Mouse (Mus musculus) brain, embryonic 14.5 days (tissue): Measurements from ENCODE around the gene Slco3a1.

Source experiments
- CTCF ChIP-seq: fragments of 200-500 bp; IDR thresholded peaks from 2 replicates; pipeline ENCODE4 v1.5.1; 2012; ENCODE audit warnings: inconsistent platforms, mild to moderate bottlenecking, moderate library complexity, borderline replicate concordance; ENCODE audit not compliant: insufficient read depth, insufficient read length; ENCODE audit errors: extremely low read depth
- POLR2A ChIP-seq: fragments of 200-500 bp; IDR thresholded peaks from 2 replicates; pipeline ENCODE4 v1.6.1; 2012; ENCODE audit warnings: mild to moderate bottlenecking, inconsistent platforms, borderline replicate concordance; ENCODE audit not compliant: poor library complexity, insufficient read depth, insufficient read length, severe bottlenecking; ENCODE audit errors: extremely low read depth

DNA sequence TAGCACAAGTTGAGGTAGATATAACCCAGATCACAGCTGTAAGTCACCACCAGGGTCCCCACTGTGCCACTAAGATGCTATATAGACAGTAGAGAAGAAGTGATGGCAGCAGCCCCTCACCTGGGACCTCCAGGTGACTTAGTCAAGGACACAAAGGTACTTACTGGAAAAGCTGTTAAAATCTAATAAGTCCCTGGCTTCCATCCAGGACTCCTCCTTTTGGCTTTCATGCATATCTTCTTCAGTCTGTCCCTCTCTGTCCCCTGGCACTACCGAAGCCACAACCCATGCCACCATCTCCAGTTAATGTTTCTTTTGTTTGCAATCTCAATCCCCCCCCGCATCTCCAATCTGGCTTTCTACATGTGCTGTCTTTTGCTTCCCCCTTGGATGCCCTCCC is 131.8 kb downstream of the Slco3a1 start:
- no peak for TF ChIP-seq POLR2A
- no peak for TF ChIP-seq CTCF
